Mouse (Mus musculus): Measurements from ENCODE around the gene Usp49. TPM values are rescaled to one million over a fixed set of nuclear protein-coding genes. Genes with fewer than 3 reads are reported as not detected.

Usp49 gene
- polyA plus RNA-seq, 1 experiment from 2014 or later: 9.5 TPM

- ATAC-seq (replicated peaks): no peak
- no peaks in the 10 kb centered on the region for H3K27me3 ChIP-seq (replicated peaks)
- 0 out of 2 replicates have a peak, but pooled peaks cover 5% of the 10 kb centered on the region for H3K36me3 ChIP-seq (replicated peaks)
- H3K9me3 ChIP-seq: no peaks in the 10 kb centered on the region
- no peak overlapping the region for H3K4me2 ChIP-seq
- H3K4me3 ChIP-seq: no peak overlapping the region
- H3K9ac ChIP-seq: no peak overlapping the region
- H3K27ac ChIP-seq: no peak overlapping the region
- WGBS: 34% methylated on average over 20 of the region's 20 CpGs
- H3K4me1 ChIP-seq: 0 out of 2 replicates have a peak, but pooled peaks cover 6% of the 10 kb centered on the region
These were observed 73.1 kb downstream of the Usp49 start for GRCm38 (mm10) chr17:47703556-47703955.

GRCm38 (mm10) chr17:47704692-47705091, 74.2 kb downstream of the Usp49 start:
- no peak for ATAC-seq (replicated peaks)
- Histone ChIP-seq H3K4me1 (0 out of 2 replicates have a peak, but pooled peaks cover 6% of the 10 kb centered on the region), H3K27ac (no peak overlapping the region), H3K4me3 (no peak overlapping the region), H3K4me2 (no peak overlapping the region), H3K9me3 (no peaks in the 10 kb centered on the region), H3K27me3 (replicated peaks) (no peaks in the 10 kb centered on the region), H3K36me3 (replicated peaks) (0 out of 2 replicates have a peak, but pooled peaks cover 5% of the 10 kb centered on the region), H3K9ac (no peak overlapping the region)
- WGBS: 84% methylated on average over 4 of the region's 4 CpGs

GRCm38 (mm10) chr17:47706196-47706595, 75.7 kb downstream of the Usp49 start:
- no peak for ATAC-seq (replicated peaks)
- WGBS: 70% methylated on average over 1 of the region's 1 CpGs

GRCm38 (mm10) chr17:47707961-47708360, 77.5 kb downstream of the Usp49 start:
- no peak for ATAC-seq (replicated peaks)
- Histone ChIP-seq H3K27ac (no peak overlapping the region), H3K4me1 (no peaks in the 10 kb centered on the region), H3K4me2 (no peak overlapping the region), H3K9ac (no peak overlapping the region), H3K4me3 (no peak overlapping the region), H3K27me3 (replicated peaks) (no peaks in the 10 kb centered on the region), H3K9me3 (no peaks in the 10 kb centered on the region), H3K36me3 (replicated peaks) (0 out of 2 replicates have a peak, but pooled peaks cover 5% of the 10 kb centered on the region)
- 87% methylated on average over 3 of the region's 3 CpGs for WGBS

More at GRCm38 (mm10) chr17:47706196-47706595, 75.7 kb downstream of the Usp49 start:
- H3K27me3 ChIP-seq (replicated peaks): no peaks in the 10 kb centered on the region
- H3K9ac ChIP-seq: no peak overlapping the region
- 0 out of 2 replicates have a peak, but pooled peaks cover 5% of the 10 kb centered on the region for H3K36me3 ChIP-seq (replicated peaks)
- no peak overlapping the region for H3K4me2 ChIP-seq
- H3K27ac ChIP-seq: no peak overlapping the region
- H3K9me3 ChIP-seq: no peaks in the 10 kb centered on the region
- H3K4me3 ChIP-seq: no peak overlapping the region
- H3K4me1 ChIP-seq: 0 out of 2 replicates have a peak, but pooled peaks cover 6% of the 10 kb centered on the region

GRCm38 (mm10) chr17:47708972-47709371, 78.5 kb downstream of the Usp49 start:
- Histone ChIP-seq H3K9ac (no peak overlapping the region), H3K27ac (no peak overlapping the region), H3K9me3 (no peaks in the 10 kb centered on the region), H3K4me2 (no peak overlapping the region), H3K27me3 (replicated peaks) (no peaks in the 10 kb centered on the region), H3K4me1 (no peaks in the 10 kb centered on the region), H3K4me3 (no peak overlapping the region), H3K36me3 (replicated peaks) (no peaks in the 10 kb centered on the region)
- 85% methylated on average over 4 of the region's 4 CpGs for WGBS
- ATAC-seq (replicated peaks): no peak

GRCm38 (mm10) chr17:47710036-47710435, 79.5 kb downstream of the Usp49 start:
- H3K9me3 ChIP-seq: no peaks in the 10 kb centered on the region
- no peak overlapping the region for H3K4me3 ChIP-seq
- no peaks in the 10 kb centered on the region for H3K4me1 ChIP-seq
- no peaks in the 10 kb centered on the region for H3K27me3 ChIP-seq (replicated peaks)
- WGBS: 76% methylated on average over 3 of the region's 3 CpGs
- no peak overlapping the region for H3K27ac ChIP-seq
- H3K4me2 ChIP-seq: no peak overlapping the region
- H3K36me3 ChIP-seq (replicated peaks): no peaks in the 10 kb centered on the region
- no peak for ATAC-seq (replicated peaks)
- no peak overlapping the region for H3K9ac ChIP-seq

- Histone ChIP-seq H3K4me2 (no peak overlapping the region), H3K36me3 (replicated peaks) (no peaks in the 10 kb centered on the region), H3K4me1 (no peaks in the 10 kb centered on the region), H3K4me3 (no peak overlapping the region), H3K9me3 (no peaks in the 10 kb centered on the region), H3K9ac (no peak overlapping the region), H3K27me3 (replicated peaks) (no peaks in the 10 kb centered on the region), H3K27ac (no peak overlapping the region)
- 71% methylated on average over 6 of the region's 6 CpGs for WGBS
- ATAC-seq (replicated peaks): 0 out of 2 replicates have a peak, but pooled peaks have one; percentile 35
These were observed 81.4 kb downstream of the Usp49 start for GRCm38 (mm10) chr17:47711883-47712282.

GRCm38 (mm10) chr17:47712889-47713571, 82.5 kb downstream of the Usp49 start:
- no peaks in the 10 kb centered on the region for H3K4me1 ChIP-seq
- H3K27ac ChIP-seq: no peak overlapping the region
- no peaks in the 10 kb centered on the region for H3K9me3 ChIP-seq
- H3K4me3 ChIP-seq: no peak overlapping the region
- H3K36me3 ChIP-seq (replicated peaks): no peaks in the 10 kb centered on the region
- no peaks in the 10 kb centered on the region for H3K27me3 ChIP-seq (replicated peaks)
- WGBS: 46% methylated on average over 22 of the region's 22 CpGs
- 0 out of 2 replicates have a peak overlapping the region, but pooled peaks have one; percentile 10 for H3K9ac ChIP-seq
- ATAC-seq (replicated peaks): no peak
- peak overlapping the region; percentile 24; the same call in 1 of the 2 replicates for H3K4me2 ChIP-seq

GRCm38 (mm10) chr17:47715037-47715436, 84.5 kb downstream of the Usp49 start:
- WGBS: 60% methylated on average over 3 of the region's 3 CpGs
- H3K36me3 ChIP-seq (replicated peaks): no peaks in the 10 kb centered on the region
- H3K27me3 ChIP-seq (replicated peaks): no peaks in the 10 kb centered on the region
- H3K9me3 ChIP-seq: no peaks in the 10 kb centered on the region
- no peak for ATAC-seq (replicated peaks)
- no peak overlapping the region for H3K4me3 ChIP-seq
- no peak overlapping the region for H3K27ac ChIP-seq
- no peak overlapping the region for H3K9ac ChIP-seq
- no peak overlapping the region for H3K4me2 ChIP-seq
- H3K4me1 ChIP-seq: no peaks in the 10 kb centered on the region

- Histone ChIP-seq H3K9ac (no peak overlapping the region), H3K4me1 (no peaks in the 10 kb centered on the region), H3K27me3 (replicated peaks) (no peaks in the 10 kb centered on the region), H3K36me3 (replicated peaks) (no peaks in the 10 kb centered on the region), H3K4me3 (no peak overlapping the region), H3K9me3 (no peaks in the 10 kb centered on the region), H3K27ac (no peak overlapping the region), H3K4me2 (no peak overlapping the region)
- ATAC-seq (replicated peaks): no peak
- 86% methylated on average over 4 of the region's 4 CpGs for WGBS
These were observed 90.7 kb downstream of the Usp49 start for GRCm38 (mm10) chr17:47721183-47721582.

GRCm38 (mm10) chr17:47726566-47726965, 96.1 kb downstream of the Usp49 start, which contains the start of gene Pgc:
Pgc (plus strand) TSS chr17:47726842.
- H3K4me3 ChIP-seq: no peak within 1 kb of the TSS
- H3K4me1 ChIP-seq: no peaks in the 10 kb centered on the region
- no peaks in the 10 kb centered on the region for H3K9me3 ChIP-seq
- H3K4me2 ChIP-seq: no peak within 1 kb of the TSS
- H3K27me3 ChIP-seq (replicated peaks): no peaks in the 10 kb centered on the region
- ATAC-seq (replicated peaks): no peak
- 83% methylated on average over 11 of the region's 11 CpGs for WGBS
- H3K36me3 ChIP-seq (replicated peaks): no peaks in the 10 kb centered on the region
- no peak within 1 kb of the TSS for H3K9ac ChIP-seq
- no peak within 1 kb of the TSS for H3K27ac ChIP-seq

GRCm38 (mm10) chr17:47730633-47731575, 100.4 kb downstream of the Usp49 start:
- Histone ChIP-seq H3K4me2 (no peak overlapping the region), H3K27ac (no peak overlapping the region), H3K27me3 (replicated peaks) (no peaks in the 10 kb centered on the region), H3K4me3 (no peak overlapping the region), H3K4me1 (no peaks in the 10 kb centered on the region), H3K9me3 (no peaks in the 10 kb centered on the region), H3K9ac (no peak overlapping the region), H3K36me3 (replicated peaks) (no peaks in the 10 kb centered on the region)
- ATAC-seq (replicated peaks): no peak
- 49% methylated on average over 24 of the region's 24 CpGs for WGBS

Measured in midbrain, embryonic 15.5 days (tissue).